Mouse (Mus musculus): ENCODE measurements at regions not wholly inside any gene's neighbourhood (a gene's known extent, or its start where the extent isn't known, plus 50 kb on each side); places are given as distances from the start of the nearest gene placed in this dataset.
"Not testable (repeated sequence)": the region's sequence is repeated elsewhere in the genome, so short reads cannot be mapped to it uniquely, and the experiment has no call there.

- DNase-seq (ENCODE audit: low spot score in 2 of 2), result not testable (repeated sequence)
These were observed 97.2 kb upstream of the Cdk6 start for GRCm38 (mm10) chr5:3244067-3244466.

GRCm38 (mm10) chr5:3247333-3247732 lies 94.0 kb upstream of the Cdk6 start:
- no peak for DNase-seq (ENCODE audit: low spot score in 2 of 2)

GRCm38 (mm10) chr5:3250273-3250672 lies 91.0 kb upstream of the Cdk6 start:
- no peak for DNase-seq (ENCODE audit: low spot score in 2 of 2)

GRCm38 (mm10) chr5:3260289-3260688 lies 81.0 kb upstream of the Cdk6 start:
- no peak for DNase-seq (ENCODE audit: low spot score in 2 of 2)

GRCm38 (mm10) chr5:3264988-3265738 lies 76.1 kb upstream of the Cdk6 start:
- not testable (repeated sequence) for DNase-seq (ENCODE audit: low spot score in 2 of 2)

- DNase-seq (ENCODE audit: low spot score in 2 of 2), result no peak
These were observed 74.3 kb upstream of the Cdk6 start for GRCm38 (mm10) chr5:3267021-3267420.

- DNase-seq (ENCODE audit: low spot score in 2 of 2), result no peak
These were observed 71.5 kb upstream of the Cdk6 start for GRCm38 (mm10) chr5:3269760-3270159.

GRCm38 (mm10) chr5:3273140-3273539 lies 68.1 kb upstream of the Cdk6 start:
- not testable (repeated sequence) for DNase-seq (ENCODE audit: low spot score in 2 of 2)

- not testable (repeated sequence) for DNase-seq (ENCODE audit: low spot score in 2 of 2)
These were observed 64.0 kb upstream of the Cdk6 start for GRCm38 (mm10) chr5:3277241-3277640.

- not testable (repeated sequence) for DNase-seq (ENCODE audit: low spot score in 2 of 2)
These were observed 62.3 kb upstream of the Cdk6 start for GRCm38 (mm10) chr5:3278956-3279355.

GRCm38 (mm10) chr5:3281911-3282506 lies 59.3 kb upstream of the Cdk6 start:
- DNase-seq (ENCODE audit: low spot score in 2 of 2), result not testable (repeated sequence)

GRCm38 (mm10) chr5:3283083-3283482 lies 58.2 kb upstream of the Cdk6 start:
- no peak for DNase-seq (ENCODE audit: low spot score in 2 of 2)

- DNase-seq (ENCODE audit: low spot score in 2 of 2), result not testable (repeated sequence)
These were observed 57.0 kb upstream of the Cdk6 start for GRCm38 (mm10) chr5:3284335-3284734.

- not testable (repeated sequence) for DNase-seq (ENCODE audit: low spot score in 2 of 2)
These were observed 51.3 kb upstream of the Cdk6 start for GRCm38 (mm10) chr5:3289991-3290417.
